Mouse (Mus musculus) thymus, postnatal 14 days (tissue): ENCODE results near the gene Dcn.

ENCODE experiments used
- DNase-seq: peaks from one replicate; pipeline ENCODE4 v3.0.0; 2021

Dcn gene

GRCm38 (mm10) chr10:97564957-97565856 lies 85.8 kb downstream of the Dcn start, which contains the start of gene Lum:
Gene Lum (plus strand): TSS chr10:97565128.
- DNase-seq = no peak

GRCm38 (mm10) chr10:97567489-97568135 lies 88.2 kb downstream of the Dcn start:
- peak; percentile 3 for DNase-seq
